Mouse (Mus musculus): ENCODE data around the gene Sh2b2.

- TF ChIP-seq CTCF (IDR thresholded peaks at IDR 0.05; ENCODE audit: low read depth, low read length) (no peak), TAL1 (conservative IDR thresholded peaks at IDR 0.05; ENCODE audit: low read depth, low read length) (no peak), POLR2AphosphoS5 (IDR thresholded peaks at IDR 0.05; ENCODE audit: insufficient replicate concordance, low read depth, low read length) (no peak), GATA1 (IDR thresholded peaks at IDR 0.05; ENCODE audit: borderline replicate concordance, low read length) (no peak)
Observed at GRCm38 (mm10) chr5:136263342-136263741, 17.0 kb upstream of the Sh2b2 start.
